Mouse (Mus musculus) stomach, embryonic 14.5 days (tissue): Measurements from ENCODE around the gene Lcn10. TPM values are rescaled to one million over a fixed set of nuclear protein-coding genes. Genes with fewer than 3 reads are reported as not detected.

Experiments
- ATAC-seq: fragments of 200-750 bp; cut with Nextera tagmentation; 2 replicates; pipeline ENCODE4 v1.8.0; 2017; ENCODE audit warnings: low read depth, moderate TSS enrichment; ENCODE audit not compliant: insufficient number of reproducible peaks, insufficient read depth, low FRiP score
- H3K27ac ChIP-seq: fragments of 300-500 bp; sonication (generic); 2 replicates; pipeline ENCODE4 v1.5.1; 2014; ENCODE audit warnings: mild to moderate bottlenecking, low read length, moderate library complexity, mixed read lengths
- H3K27me3 ChIP-seq: fragments of 300-500 bp; sonication (generic); 2 replicates; pipeline ENCODE4 v1.6.1; 2014; ENCODE audit warnings: low read length, control low read depth, mixed read lengths; ENCODE audit not compliant: control insufficient read depth, insufficient read depth
- H3K36me3 ChIP-seq: fragments of 300-500 bp; sonication (generic); 2 replicates; pipeline ENCODE4 v1.6.1; 2014; ENCODE audit warnings: mild to moderate bottlenecking, control low read depth, low read length, moderate library complexity, mixed read lengths; ENCODE audit not compliant: control insufficient read depth, insufficient read depth
- H3K4me1 ChIP-seq: fragments of 300-500 bp; sonication (generic); 2 replicates; pipeline ENCODE4 v1.6.1; 2014; ENCODE audit warnings: low read length, control low read depth, mixed read lengths; ENCODE audit not compliant: control insufficient read depth, insufficient read depth
- H3K4me2 ChIP-seq: fragments of 300-500 bp; sonication (generic); replicated peaks from 2 replicates; pipeline ENCODE4 v1.6.1; 2014; ENCODE audit warnings: low read depth, low read length, control low read depth
- H3K4me3 ChIP-seq: fragments of 300-500 bp; sonication (generic); 2 replicates; pipeline ENCODE4 v1.5.1; 2014; ENCODE audit warnings: low read depth, low read length, control low read depth
- H3K9ac ChIP-seq: fragments of 300-500 bp; sonication (generic); replicated peaks from 2 replicates; pipeline ENCODE4 v1.6.1; 2014; ENCODE audit warnings: low read depth, mild to moderate bottlenecking, control low read depth, low read length, moderate library complexity, mixed read lengths
- H3K9me3 ChIP-seq: fragments of 300-500 bp; sonication (generic); 2 replicates; pipeline ENCODE4 v1.6.1; 2016; ENCODE audit warnings: low read depth, low read length, control low read depth; ENCODE audit not compliant: control insufficient read depth
- WGBS: fragments of 180-500 bp; shearing (Covaris S2); extraction: QIAGEN DNeasy Blood & Tissue Kit; methylation state at CpG from one replicate; pipeline ENCODE4 v1.1.7; 2014; 5-methylcytosine and 5-hydroxymethylcytosine counted together
- polyA plus RNA-seq: library from polyadenylated mRNA; unstranded; fragments of >200 nt; fragmentation: Nextera tagmentation; extraction: Ambion mirVana; gene quantifications from 2 replicates; pipeline ENCODE4 v1.2.1, GENCODE M21; 2014

The Lcn10 gene
- polyA plus RNA-seq, 1 experiment from 2014 or later, result not detected

DNA sequence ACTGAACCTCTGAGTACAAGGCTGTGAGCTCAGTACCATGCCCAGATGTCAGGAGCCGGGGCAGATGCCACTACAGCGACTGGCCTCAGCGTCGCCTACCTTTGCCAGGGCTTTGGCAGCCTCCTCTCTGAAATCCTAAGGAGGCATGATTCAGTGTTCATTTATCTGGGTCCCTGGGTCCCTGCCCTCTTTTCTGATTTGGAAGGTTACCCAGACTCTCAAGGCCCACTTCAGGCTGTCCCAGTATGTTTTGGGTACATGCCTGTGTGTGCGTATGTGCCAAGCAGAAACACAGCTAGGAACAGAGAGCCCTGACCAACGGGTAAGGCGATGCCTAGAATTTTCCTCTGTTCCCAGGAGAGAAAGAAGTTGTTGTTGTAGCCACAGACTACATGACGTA is 22.2 kb upstream of the Lcn10 start:
- ATAC-seq, result no peak
- no peak overlapping the region for H3K4me2 ChIP-seq
- no peaks in the 10 kb centered on the region for H3K9me3 ChIP-seq
- no peak overlapping the region for H3K4me3 ChIP-seq
- no peaks in the 10 kb centered on the region for H3K4me1 ChIP-seq
- H3K36me3 ChIP-seq, result no peaks in the 10 kb centered on the region
- WGBS, result 82% methylated on average over 8 of the region's 8 CpGs
- H3K27me3 ChIP-seq, result no peaks in the 10 kb centered on the region
- no peak overlapping the region for H3K27ac ChIP-seq
- H3K9ac ChIP-seq, result no peak overlapping the region

DNA sequence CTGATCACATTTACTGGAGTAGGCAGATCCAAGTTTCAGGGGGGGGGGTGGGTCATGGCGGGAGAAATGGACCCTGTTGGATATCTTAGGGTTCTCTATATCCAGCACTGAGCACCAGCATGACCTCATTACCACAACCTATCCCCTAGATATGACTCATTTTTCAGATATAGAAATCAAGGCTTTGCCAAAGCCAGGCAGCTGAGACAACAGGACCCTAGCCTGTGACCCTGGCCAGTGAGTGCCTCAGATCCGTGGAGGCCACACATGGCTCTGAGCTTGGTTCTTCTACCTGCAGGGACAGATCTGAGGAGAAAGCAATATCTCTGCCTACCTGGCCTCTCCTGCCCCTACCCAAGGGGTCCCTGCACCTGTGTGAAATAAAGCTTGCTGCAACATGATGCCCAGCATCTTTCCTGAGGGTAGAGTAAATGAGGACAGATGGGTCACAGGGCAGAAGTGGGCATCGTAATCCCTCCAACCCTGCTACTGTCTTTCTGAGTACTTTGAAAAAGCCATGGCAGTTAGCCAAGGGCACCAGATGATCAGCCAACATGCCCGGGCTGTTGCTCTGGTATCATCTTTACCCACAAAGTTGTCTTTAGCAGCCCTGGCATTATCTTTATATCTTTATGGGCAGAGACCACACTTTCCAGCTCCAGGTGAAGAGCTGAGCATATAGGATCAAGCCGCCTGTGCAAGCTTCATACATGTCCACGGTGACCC is 21.1 kb upstream of the Lcn10 start:
- no peak overlapping the region for H3K9ac ChIP-seq
- ATAC-seq, result no peak
- H3K36me3 ChIP-seq, result no peaks in the 10 kb centered on the region
- no peaks in the 10 kb centered on the region for H3K27me3 ChIP-seq
- H3K4me2 ChIP-seq, result no peak overlapping the region
- 80% methylated on average over 6 of the region's 6 CpGs for WGBS
- no peaks in the 10 kb centered on the region for H3K9me3 ChIP-seq
- no peak overlapping the region for H3K4me3 ChIP-seq
- H3K27ac ChIP-seq, result no peak overlapping the region
- H3K4me1 ChIP-seq, result no peaks in the 10 kb centered on the region

DNA sequence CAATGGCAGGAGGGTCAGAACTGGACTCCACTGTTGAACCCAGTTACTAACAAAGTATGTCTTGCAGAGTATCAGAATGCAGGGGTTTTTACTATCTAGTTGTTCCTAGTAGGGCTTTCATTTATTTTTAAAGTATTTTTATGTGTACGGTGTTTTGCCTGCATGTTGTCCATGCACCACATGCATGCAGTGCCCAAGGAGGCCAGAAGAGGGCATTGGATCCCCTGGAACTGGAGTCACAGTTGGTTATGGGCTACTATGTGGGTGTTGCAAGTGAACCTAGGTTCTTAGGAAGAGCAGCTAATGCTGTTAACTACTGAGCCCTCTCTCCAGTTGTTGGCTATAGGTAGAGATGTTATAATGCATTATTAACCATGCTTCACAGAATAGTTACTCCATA is 19.0 kb upstream of the Lcn10 start:
- Histone ChIP-seq H3K4me1 (no peaks in the 10 kb centered on the region), H3K4me2 (no peak overlapping the region), H3K4me3 (no peak overlapping the region), H3K27ac (no peak overlapping the region), H3K27me3 (no peaks in the 10 kb centered on the region), H3K9me3 (no peaks in the 10 kb centered on the region), H3K9ac (no peak overlapping the region), H3K36me3 (no peaks in the 10 kb centered on the region)
- WGBS, result 57% methylated on average over 1 of the region's 1 CpGs
- no peak for ATAC-seq

DNA sequence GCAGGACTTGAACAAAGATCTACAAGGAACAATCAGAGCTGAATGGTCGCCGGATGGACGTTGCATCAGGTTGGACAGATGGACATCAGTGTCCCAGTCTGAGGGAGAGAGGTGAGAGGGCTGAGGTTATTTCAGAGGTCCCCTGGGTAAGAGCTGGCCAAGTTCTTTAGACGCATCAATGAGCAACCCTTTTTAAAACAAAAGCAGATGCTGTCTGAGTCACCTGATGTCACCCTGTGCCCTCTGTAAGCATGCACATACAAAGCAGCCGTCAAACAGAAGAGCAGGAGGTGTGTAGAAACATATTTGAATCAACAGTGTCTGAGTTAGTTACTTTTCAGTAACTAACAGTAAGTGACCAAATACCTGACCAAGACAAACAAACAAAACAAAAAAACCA is 18.4 kb upstream of the Lcn10 start:
- Histone ChIP-seq H3K36me3 (no peaks in the 10 kb centered on the region), H3K9me3 (no peaks in the 10 kb centered on the region), H3K4me2 (no peak overlapping the region), H3K27me3 (no peaks in the 10 kb centered on the region), H3K27ac (no peak overlapping the region), H3K4me3 (no peak overlapping the region), H3K9ac (no peak overlapping the region), H3K4me1 (no peaks in the 10 kb centered on the region)
- 84% methylated on average over 5 of the region's 5 CpGs for WGBS
- ATAC-seq, result no peak

DNA sequence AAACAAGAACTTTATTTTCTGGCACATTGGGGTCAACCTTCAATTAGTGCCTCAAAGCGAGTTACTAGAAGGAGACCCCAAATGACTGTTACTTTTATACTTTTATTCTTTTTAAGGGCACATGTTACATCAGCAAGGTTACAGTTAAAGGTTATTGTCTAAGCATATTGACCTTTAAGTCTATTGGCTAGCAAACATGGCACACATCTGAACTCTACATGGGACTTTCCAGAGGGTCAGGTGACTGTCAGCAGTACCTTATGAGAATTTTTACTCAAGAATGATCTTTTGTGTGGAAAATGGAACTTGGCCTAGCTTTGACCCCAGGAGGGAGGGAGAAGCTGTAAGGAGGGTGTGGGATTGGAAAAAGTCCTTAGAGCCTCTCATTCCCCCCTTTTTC is 16.0 kb upstream of the Lcn10 start:
- 70% methylated on average over 1 of the region's 1 CpGs for WGBS
- Histone ChIP-seq H3K36me3 (no peaks in the 10 kb centered on the region), H3K27me3 (no peaks in the 10 kb centered on the region), H3K9ac (no peak overlapping the region), H3K27ac (no peak overlapping the region), H3K9me3 (no peaks in the 10 kb centered on the region), H3K4me1 (no peaks in the 10 kb centered on the region), H3K4me2 (no peak overlapping the region), H3K4me3 (no peak overlapping the region)
- ATAC-seq, result no peak

DNA sequence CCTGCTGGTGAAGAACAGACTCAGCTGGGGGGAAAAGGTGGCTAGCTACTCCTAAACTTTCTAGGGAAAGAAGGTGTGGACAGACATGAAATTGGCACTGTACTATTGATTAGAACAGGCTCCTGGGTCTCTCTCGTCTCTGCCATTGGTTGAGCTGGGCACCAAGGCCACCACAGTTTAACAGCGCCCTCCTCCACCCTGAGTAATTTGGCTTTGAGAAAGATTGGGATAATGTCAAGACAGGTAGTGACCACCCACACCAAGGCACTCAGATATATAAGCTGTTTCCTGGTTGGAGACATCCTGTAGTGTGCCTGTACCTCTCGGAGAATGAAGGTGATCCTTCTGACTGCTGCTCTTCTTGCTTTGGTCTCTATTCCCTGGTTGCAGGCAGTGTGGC is 6.0 kb upstream of the Lcn10 start, which contains the start of gene Lcn6:
Lcn6 (plus strand) TSS at position 301 of the 400 bp plus-strand sequence.
- no peaks in the 10 kb centered on the region for H3K36me3 ChIP-seq
- no peaks in the 10 kb centered on the region for H3K27me3 ChIP-seq

DNA sequence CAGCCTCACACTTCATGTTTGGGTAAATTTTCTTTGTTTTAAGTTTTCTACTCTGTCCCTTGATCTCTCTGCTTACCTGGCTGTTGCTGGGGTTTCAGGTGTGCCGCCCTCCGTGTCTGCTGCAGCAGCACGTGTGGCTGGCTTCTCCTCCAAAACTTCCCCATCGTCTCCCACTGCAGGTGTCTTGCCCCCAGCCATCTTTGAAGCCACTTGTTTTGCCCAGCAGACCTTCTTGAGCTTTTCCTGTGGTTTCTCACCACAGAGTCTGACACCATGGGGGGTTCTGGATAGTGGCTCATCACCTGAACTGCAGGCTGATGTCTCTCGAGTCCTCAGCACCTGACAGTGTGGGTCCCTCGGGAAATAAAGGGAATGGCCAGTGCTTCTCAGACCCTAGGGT is 3.0 kb upstream of the Lcn10 start:
- Histone ChIP-seq H3K9me3 (no peaks in the 10 kb centered on the region), H3K27ac (no peak overlapping the region), H3K4me1 (no peaks in the 10 kb centered on the region), H3K36me3 (no peaks in the 10 kb centered on the region), H3K4me2 (no peak overlapping the region), H3K27me3 (no peaks in the 10 kb centered on the region), H3K9ac (no peak overlapping the region), H3K4me3 (no peak overlapping the region)
- 77% methylated on average over 6 of the region's 6 CpGs for WGBS
- no peak for ATAC-seq

More for the DNA sequence above, 6.0 kb upstream of the Lcn10 start, which contains the start of gene Lcn6:
- Histone ChIP-seq H3K9ac (no peak within 1 kb of the TSS), H3K4me2 (no peak within 1 kb of the TSS), H3K9me3 (no peaks in the 10 kb centered on the region), H3K4me1 (no peaks in the 10 kb centered on the region), H3K4me3 (no peak within 1 kb of the TSS), H3K27ac (no peak within 1 kb of the TSS)
- WGBS, result 90% methylated on average over 3 of the region's 3 CpGs
- no peak for ATAC-seq

DNA sequence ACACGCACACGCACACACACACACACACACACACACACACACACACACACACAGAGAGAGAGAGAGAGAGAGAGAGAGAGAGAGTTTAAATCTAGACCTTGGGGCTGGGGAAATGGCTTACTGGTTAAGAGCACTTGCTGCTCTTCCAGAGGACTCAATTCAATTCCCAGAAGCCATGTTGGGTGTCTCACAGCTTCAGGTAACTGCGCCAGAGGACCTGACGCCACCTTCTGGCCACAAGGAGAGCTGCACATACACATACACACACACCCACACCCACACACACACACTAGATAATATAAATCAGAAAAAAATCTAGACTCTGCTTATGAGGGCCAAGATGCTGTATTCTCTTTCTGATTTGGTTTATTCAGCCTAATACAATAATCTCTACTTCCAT is 4.4 kb downstream of the Lcn10 start:
- Histone ChIP-seq H3K9ac (no peak overlapping the region), H3K27ac (no peak overlapping the region), H3K36me3 (no peaks in the 10 kb centered on the region), H3K27me3 (no peaks in the 10 kb centered on the region), H3K4me2 (no peak overlapping the region), H3K9me3 (no peaks in the 10 kb centered on the region), H3K4me3 (no peak overlapping the region), H3K4me1 (no peaks in the 10 kb centered on the region)
- ATAC-seq, result no peak
- WGBS, result 68% methylated on average over 4 of the region's 4 CpGs

DNA sequence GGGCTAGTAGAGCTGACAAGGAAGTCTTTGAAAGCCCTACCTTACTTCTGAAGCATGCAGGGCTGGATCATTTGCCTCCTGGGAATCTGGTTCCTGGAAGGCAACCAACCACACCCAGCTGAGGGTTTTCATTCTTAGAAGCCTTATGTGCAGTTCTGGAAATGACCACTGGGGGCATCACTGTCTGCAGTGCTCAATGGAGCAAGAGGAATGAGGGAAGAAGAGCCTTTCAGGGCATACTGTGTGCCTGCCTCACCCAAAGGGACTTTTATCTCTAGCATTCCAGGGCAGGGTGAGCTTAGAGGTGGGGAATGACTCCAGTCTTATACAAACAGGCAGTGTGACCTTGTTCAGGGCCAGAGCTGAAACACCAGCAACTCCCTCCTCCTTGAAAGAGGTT is 12.1 kb downstream of the Lcn10 start:
- H3K4me2 ChIP-seq, result no peak overlapping the region
- 0 out of 2 replicates have a peak, but pooled peaks have one; percentile 37 for ATAC-seq
- H3K4me1 ChIP-seq, result no peaks in the 10 kb centered on the region
- H3K27me3 ChIP-seq, result no peaks in the 10 kb centered on the region
- H3K27ac ChIP-seq, result no peak overlapping the region
- H3K4me3 ChIP-seq, result no peak overlapping the region
- no peak overlapping the region for H3K9ac ChIP-seq
- H3K9me3 ChIP-seq, result no peaks in the 10 kb centered on the region
- H3K36me3 ChIP-seq, result no peaks in the 10 kb centered on the region
